Mouse (Mus musculus): ENCODE results near the gene Atg9a.

Gene Atg9a

DNA sequence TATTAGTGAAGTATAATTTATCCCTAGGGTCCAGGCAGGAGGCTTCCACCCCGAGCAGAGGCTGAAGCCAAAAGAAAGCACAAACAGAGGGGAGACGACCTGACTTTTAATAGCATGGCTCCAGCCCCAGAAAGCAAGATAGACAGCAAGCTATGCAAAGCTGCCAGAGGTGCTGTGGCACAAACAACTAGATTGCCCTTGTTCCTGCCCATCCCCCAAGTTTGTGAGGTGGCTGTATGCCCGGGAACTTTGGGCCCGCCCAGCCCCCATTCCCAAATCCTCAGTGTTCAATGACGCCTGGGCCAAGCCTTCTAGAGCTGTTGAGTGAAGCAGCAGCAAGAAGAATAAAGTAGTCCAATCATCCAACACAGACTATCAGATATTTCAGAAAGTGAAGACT is 22.9 kb upstream of the Atg9a start:
- no peak for DNase-seq

GRCm38 (mm10) chr1:75214442-75214841 is 22.4 kb upstream of the Atg9a start:
- DNase-seq = no peak

GRCm38 (mm10) chr1:75213096-75213495 is 21.1 kb upstream of the Atg9a start:
- no peak for DNase-seq

GRCm38 (mm10) chr1:75212542-75212941 is 20.5 kb upstream of the Atg9a start:
- no peak for DNase-seq

GRCm38 (mm10) chr1:75211141-75211708 is 19.2 kb upstream of the Atg9a start:
- DNase-seq = no peak

GRCm38 (mm10) chr1:75210136-75211087 is 18.4 kb upstream of the Atg9a start, which contains the start of the genes Glb1l and Stk16:
Glb1l (minus strand) TSS chr1:75210813.
Stk16 (plus strand) TSS chr1:75210838.
- peak; percentile 91 for DNase-seq

GRCm38 (mm10) chr1:75208967-75209678 is 17.1 kb upstream of the Atg9a start:
- no peak for DNase-seq

GRCm38 (mm10) chr1:75201236-75201635 is 9.2 kb upstream of the Atg9a start:
- DNase-seq = no peak

DNA sequence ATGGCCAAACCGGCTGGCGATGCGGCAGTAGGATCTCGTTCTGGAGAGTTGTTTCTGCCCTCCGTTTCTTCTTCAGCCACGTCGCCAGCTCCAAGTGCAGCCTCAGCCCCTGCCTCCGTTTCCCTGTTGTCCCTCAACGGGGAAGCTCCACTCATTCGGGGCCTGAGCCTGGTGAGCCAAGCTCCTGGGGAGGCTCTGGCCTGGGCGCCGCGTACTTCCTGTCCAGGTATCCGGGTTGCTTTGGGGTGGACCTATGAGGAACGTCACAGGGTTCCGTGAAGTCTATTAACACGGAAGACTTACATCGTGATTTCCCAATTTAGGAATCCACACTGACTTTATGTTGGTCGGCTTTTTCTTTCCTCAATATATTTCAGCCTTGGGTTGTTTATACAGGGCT is 456 bp upstream of the Atg9a start:
- DNase-seq = no peak

GRCm38 (mm10) chr1:75191258-75191621 is 756 bp downstream of the Atg9a start:
- no peak for DNase-seq

DNA sequence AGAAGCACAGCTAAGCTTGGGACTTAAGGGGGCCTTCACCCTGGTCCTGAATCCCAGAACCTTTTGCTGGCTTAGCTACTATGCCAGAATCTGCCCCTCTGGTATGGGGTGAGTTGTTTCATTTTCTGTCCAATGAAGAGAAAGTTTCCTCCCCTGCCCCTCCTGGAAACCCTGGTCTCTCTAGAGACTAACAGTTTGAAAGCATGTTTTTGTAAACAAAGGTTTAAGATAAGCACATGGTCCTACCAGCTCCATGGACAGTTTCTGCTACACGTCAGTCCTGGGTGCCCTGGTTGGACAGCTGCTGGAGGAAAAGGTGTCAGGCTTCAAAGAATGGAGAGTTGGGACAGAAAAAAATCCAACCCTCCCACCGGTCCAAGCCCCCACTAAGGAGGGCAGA is 1.4 kb downstream of the Atg9a start:
- DNase-seq = no peak

GRCm38 (mm10) chr1:75187914-75188483 is 4.0 kb downstream of the Atg9a start:
- DNase-seq = no peak

DNA sequence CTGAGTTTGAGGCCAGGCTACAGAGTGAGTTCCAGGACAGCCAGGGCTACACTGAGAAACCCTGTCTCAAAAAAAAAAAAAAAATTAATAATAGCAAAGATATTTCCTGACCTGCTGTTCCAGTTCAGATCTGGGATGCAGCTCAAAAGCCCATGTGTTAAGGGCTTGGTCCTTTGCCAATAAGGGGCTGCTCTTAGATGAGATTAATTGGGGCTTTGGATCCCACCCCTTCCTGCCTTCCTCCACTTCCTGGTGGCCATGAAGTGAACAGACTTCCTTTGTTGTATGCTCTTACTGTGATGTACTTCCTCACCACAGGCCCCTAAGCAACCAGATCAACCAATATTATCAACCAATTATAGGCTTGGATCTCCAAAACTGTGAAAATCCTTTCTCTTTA is 4.9 kb downstream of the Atg9a start:
- DNase-seq = no peak

- DNase-seq = no peak
Observed at GRCm38 (mm10) chr1:75185495-75185894, 6.5 kb downstream of the Atg9a start.

DNA sequence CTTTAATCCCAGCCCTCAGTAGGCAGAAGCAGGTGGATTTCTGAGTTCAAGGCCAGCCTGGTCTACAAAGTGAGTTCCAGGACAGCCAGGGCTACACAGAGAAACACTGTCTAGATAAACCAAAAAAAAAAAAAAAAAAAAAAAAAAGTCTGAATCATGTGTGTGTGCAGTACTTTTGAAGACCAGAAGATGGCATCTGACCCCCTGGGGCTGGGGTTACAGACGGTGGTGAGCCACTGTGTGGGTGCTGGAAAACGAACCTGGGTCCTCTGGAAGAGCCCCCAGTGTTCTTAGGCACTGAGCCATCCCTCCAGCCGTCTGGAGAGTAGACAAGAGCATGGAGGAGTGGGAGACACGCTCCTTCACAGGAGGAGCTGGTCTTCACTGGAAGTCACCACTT is 9.8 kb downstream of the Atg9a start:
- no peak for DNase-seq

- no peak for DNase-seq
Observed at GRCm38 (mm10) chr1:75181377-75181870, 10.6 kb downstream of the Atg9a start.

GRCm38 (mm10) chr1:75180741-75181140 is 11.3 kb downstream of the Atg9a start:
- DNase-seq = no peak

DNA sequence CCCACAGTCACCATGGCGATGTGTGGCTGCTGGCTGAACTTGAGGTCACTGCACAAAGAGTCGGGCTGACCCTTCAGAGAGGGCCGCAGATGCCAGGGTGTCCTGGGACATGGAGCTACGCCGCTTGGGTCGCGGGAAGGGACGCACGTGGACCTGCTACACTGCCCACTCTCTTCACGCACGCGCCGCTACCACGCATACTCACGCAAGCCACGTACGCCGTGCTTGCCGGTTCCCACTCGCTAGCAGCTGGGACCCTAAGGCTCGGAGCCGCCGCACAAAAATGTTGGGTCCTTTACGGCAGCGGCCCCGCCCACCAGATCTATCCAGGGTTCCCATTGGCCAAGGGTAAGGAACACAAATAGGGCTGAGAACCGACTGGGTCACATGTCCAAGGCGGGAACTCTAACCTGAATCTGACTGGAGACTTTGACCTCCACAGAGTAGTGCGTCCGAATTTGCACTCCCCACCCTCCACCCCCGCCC is 11.8 kb downstream of the Atg9a start, which contains the start of gene Abcb6:
Abcb6 (minus strand) TSS at position 288 of the 486 bp plus-strand sequence.
- DNase-seq = peak; percentile 79

GRCm38 (mm10) chr1:75179334-75180104 is 12.5 kb downstream of the Atg9a start:
- peak; percentile 54 for DNase-seq

DNA sequence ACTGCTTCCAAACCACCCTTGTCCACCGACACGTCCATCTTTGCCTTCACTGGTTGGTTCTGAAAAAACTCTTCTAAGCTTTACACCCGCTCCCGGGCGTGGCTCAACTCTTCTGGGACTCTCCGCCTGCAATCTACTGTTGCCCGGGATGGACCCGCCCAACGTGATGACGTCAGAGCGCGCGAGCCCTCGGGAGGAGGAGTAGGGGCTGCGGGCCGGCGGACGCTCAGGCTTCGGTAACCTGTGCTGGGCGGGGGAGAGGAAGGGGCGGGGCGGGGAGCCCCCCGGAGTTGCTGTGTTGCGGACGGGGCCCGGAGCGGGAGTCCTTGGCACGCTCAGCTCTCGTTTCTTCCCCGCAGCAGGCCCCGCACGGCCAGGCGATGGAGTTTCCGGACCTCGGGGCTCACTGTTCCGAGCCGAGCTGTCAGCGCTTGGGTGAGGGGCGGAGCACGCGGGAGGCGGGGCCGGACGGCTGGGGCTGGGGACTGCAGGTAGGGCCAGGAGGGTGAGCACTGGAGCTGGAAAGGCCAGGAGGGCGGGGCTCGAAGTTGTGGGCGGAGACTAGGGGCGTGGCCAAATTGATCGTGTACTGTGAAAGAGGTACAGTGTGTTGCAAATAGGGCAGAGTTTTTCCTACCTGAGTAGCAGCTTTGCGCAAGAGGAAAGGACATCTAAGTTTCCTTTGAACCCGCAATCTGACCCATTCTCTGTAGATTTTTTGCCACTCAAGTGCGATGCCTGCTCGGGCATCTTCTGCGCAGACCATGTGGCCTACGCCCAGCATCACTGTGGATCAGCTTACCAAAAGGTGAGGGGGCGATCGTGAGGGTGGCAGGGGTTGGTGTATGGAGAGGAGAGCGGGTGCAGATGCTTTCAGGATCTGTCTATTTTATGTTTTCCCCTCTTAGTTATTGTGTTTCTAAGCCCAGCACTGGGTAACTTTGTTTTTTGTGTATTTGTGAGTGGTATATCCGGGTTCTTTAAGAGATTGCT is 23.2 kb downstream of the Atg9a start, which contains the start of gene Zfand2b:
Zfand2b (plus strand) TSS at position 175 of the 993 bp plus-strand sequence.
- peak; percentile 96 for DNase-seq

DNA sequence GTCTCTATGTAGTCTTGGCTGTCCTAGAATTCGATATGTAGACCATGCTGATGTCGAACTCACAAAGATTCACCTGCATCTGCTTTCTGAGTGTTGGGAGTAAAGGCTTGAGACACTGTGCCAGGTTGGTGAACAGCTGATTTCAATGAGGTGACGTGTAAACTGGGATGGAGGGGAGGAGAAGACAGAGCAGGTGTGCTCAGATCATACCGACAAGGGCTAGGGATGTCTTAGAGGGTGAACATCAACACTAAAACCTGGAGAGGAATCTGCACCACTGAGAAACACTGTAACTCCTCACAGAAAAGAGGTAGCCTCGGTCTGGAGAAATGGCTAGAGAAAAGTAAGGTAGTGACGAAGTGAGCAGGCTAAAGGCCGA is 23.9 kb downstream of the Atg9a start:
- no peak for DNase-seq
